Mouse (Mus musculus): ENCODE results near the gene Spert. TPM values are rescaled to one million over a fixed set of nuclear protein-coding genes. Genes with fewer than 3 reads are reported as not detected.

Gene Spert
- polyA plus RNA-seq, 1 experiment from 2014 or later = not detected

DNA sequence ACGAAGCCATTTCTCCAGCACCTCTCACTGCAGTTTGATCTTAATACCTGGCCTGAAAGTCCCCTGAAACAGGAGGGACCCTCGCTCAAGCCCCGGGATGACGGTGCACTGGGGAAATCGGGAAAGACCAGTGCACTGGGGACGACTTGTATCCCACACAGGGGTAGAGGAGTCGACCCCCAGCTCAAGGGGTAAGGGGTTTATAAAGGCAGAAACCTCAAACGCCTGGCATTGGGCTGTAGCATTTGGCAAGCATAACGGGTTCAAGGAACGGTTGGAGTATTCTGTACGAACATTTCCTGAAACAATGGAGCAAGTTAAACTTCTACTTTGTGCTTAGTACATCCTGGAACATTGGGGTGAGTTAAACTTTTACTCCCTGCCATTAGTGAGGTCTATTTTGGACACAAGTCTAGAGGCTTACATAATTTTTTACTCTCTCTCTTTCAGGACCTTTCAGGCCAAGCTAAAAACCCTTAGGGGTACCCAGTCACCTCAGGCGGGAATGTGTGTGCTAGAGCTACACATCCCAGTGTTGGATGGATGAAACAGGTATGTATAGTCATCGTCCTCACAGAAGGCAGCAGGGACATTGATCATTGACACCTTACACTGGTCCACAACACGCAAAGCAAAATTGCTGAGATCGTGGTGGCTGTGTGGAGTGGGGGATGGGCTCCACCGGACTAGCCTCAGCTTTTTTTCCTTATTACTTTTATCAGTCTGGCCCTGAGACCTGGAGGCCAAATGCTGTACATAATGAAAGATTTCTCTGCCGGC lies 52.5 kb downstream of the Spert start:
- ATAC-seq = peak; percentile 49
- DNase-seq (ENCODE audit: low spot score) = no peak
- peak overlapping the region; percentile 55; the same call in 1 of the 2 replicates for H3K27ac ChIP-seq (ENCODE audit: low read depth, low read length)

DNA sequence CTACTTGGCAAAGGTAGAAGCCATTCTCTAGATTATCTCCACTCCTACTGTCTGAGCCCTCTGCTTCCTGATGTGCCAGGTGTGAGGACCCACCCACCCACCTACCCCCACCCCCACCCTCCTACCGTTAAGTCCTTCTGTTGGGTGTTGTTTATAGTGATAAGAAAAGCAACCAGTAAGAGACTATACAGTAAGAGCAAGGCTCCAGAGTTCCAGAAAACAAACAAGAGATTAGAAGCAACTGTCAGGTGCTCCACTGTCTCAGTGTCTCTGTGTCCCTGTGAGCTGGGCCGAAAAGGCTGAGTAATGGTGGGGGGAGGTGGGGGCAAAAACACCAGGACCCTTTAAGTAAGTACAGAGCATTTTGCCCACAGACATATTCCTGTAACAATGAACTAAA lies 53.7 kb downstream of the Spert start:
- peaks cover 15% of the 10 kb centered on the region for H3K4me1 ChIP-seq (ENCODE audit: control insufficient read depth, insufficient read depth, low read length)
- H3K27ac ChIP-seq (ENCODE audit: low read depth, low read length) = no peak overlapping the region
- no peak for ATAC-seq
- H3K9me3 ChIP-seq (replicated peaks; ENCODE audit: control insufficient read depth, low read length) = no peaks in the 10 kb centered on the region
- no peaks in the 10 kb centered on the region for H3K27me3 ChIP-seq (replicated peaks; ENCODE audit: control insufficient read depth, insufficient read depth, low read length)
- no peaks in the 10 kb centered on the region for H3K36me3 ChIP-seq (ENCODE audit: control insufficient read depth, insufficient read depth, low read length)
- no peak overlapping the region for H3K4me3 ChIP-seq (ENCODE audit: low read depth, low read length)
- WGBS = 63% methylated on average over 2 of the region's 2 CpGs
- DNase-seq (ENCODE audit: low spot score) = no peak
- H3K4me2 ChIP-seq (ENCODE audit: low read length) = no peak overlapping the region
- no peak overlapping the region for H3K9ac ChIP-seq (ENCODE audit: low read length)

More for the DNA sequence above, 52.5 kb downstream of the Spert start:
- Histone ChIP-seq H3K4me1 (ENCODE audit: control insufficient read depth, insufficient read depth, low read length) (peaks cover 15% of the 10 kb centered on the region), H3K4me3 (ENCODE audit: low read depth, low read length) (no peak overlapping the region), H3K9me3 (replicated peaks; ENCODE audit: control insufficient read depth, low read length) (no peaks in the 10 kb centered on the region), H3K36me3 (ENCODE audit: control insufficient read depth, insufficient read depth, low read length) (no peaks in the 10 kb centered on the region), H3K4me2 (ENCODE audit: low read length) (peak overlapping the region; percentile 10; the same call in 1 of the 2 replicates), H3K27me3 (replicated peaks; ENCODE audit: control insufficient read depth, insufficient read depth, low read length) (no peaks in the 10 kb centered on the region), H3K9ac (ENCODE audit: low read length) (no peak overlapping the region)
- 63% methylated on average over 17 of the region's 17 CpGs for WGBS

Other genes with a start within 250 kb of the Spert start
- gene Siah3, start 137.1 kb downstream of the Spert start, polyA plus RNA-seq (2014; fragmentation: Nextera tagmentation; extraction: Ambion mirVana) = 5.4 and 7.0 TPM in 2 replicates
- gene Erich6b, start 49.1 kb upstream of the Spert start, polyA plus RNA-seq (2014; fragmentation: Nextera tagmentation; extraction: Ambion mirVana) = not detected in 2 replicates
- 22.5 and 23.4 TPM in 2 replicates for gene Cog3, start 161.4 kb upstream of the Spert start, polyA plus RNA-seq (2014; fragmentation: Nextera tagmentation; extraction: Ambion mirVana)
- gene Slc25a30, start 193.9 kb upstream of the Spert start, polyA plus RNA-seq (2014; fragmentation: Nextera tagmentation; extraction: Ambion mirVana) = 10.0 and 11.6 TPM in 2 replicates

All from forebrain, embryonic 14.5 days (tissue).